Mouse (Mus musculus) G1E (cell line): Measurements from ENCODE around the gene Ccdc187.

Experiments
- CTCF ChIP-seq: IDR thresholded peaks from 2 replicates; pipeline ENCODE4 v1.5.1; 2012; ENCODE audit warnings: low read depth, low read length, inconsistent platforms, mixed read lengths
- GATA1 ChIP-seq: IDR thresholded peaks from 2 replicates; pipeline ENCODE4 v1.6.1; 2012; ENCODE audit warnings: borderline replicate concordance, low read length, inconsistent platforms, mixed read lengths
- POLR2AphosphoS5 ChIP-seq: IDR thresholded peaks from 2 replicates; pipeline ENCODE4 v1.6.1; 2012; ENCODE audit warnings: low read depth, low read length, inconsistent platforms; ENCODE audit not compliant: insufficient replicate concordance
- TAL1 ChIP-seq: conservative IDR thresholded peaks from 2 replicates; pipeline ENCODE4 v1.6.1; 2012; ENCODE audit warnings: low read depth, low read length, inconsistent platforms, mixed read lengths

DNA sequence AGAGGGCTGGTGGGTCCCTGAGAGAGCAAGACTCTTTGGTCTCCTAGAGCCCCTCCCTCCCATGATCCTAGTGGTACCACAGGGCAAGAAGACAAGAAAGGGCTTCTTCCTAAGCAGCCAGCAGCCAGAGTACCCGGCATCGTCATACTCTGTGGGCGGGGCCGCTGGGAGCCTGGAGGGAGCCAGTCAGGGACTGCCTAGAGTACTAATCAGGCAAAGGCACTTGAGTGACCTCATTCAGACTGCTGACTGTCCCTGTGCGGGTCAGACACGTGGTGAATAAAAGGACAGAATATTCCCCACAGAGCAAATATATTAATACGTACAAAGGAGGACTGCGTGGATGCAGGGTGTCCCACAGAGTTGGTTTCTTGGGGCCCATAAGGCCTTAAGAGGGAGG, 35.0 kb upstream of the Ccdc187 start:
- no peak for TF ChIP-seq CTCF
- no peak for TF ChIP-seq GATA1
- TF ChIP-seq TAL1: no peak
- TF ChIP-seq POLR2AphosphoS5: no peak
